Mouse (Mus musculus): ENCODE results near the gene Fcgr1. TPM values are rescaled to one million over a fixed set of nuclear protein-coding genes. Genes with fewer than 3 reads are reported as not detected.

Fcgr1 gene
- polyA plus RNA-seq (2014; fragmentation: Illumina TruSeq; extraction: RNeasy Lipid Tissue Mini Kit (QIAGEN cat#74804); ENCODE audit: low read depth, low replicate concordance) = 0.39 TPM

GRCm38 (mm10) chr3:96293787-96294186 is at the start of gene Fcgr1:
Gene Fcgr1 (minus strand): TSS chr3:96293969.

DNA sequence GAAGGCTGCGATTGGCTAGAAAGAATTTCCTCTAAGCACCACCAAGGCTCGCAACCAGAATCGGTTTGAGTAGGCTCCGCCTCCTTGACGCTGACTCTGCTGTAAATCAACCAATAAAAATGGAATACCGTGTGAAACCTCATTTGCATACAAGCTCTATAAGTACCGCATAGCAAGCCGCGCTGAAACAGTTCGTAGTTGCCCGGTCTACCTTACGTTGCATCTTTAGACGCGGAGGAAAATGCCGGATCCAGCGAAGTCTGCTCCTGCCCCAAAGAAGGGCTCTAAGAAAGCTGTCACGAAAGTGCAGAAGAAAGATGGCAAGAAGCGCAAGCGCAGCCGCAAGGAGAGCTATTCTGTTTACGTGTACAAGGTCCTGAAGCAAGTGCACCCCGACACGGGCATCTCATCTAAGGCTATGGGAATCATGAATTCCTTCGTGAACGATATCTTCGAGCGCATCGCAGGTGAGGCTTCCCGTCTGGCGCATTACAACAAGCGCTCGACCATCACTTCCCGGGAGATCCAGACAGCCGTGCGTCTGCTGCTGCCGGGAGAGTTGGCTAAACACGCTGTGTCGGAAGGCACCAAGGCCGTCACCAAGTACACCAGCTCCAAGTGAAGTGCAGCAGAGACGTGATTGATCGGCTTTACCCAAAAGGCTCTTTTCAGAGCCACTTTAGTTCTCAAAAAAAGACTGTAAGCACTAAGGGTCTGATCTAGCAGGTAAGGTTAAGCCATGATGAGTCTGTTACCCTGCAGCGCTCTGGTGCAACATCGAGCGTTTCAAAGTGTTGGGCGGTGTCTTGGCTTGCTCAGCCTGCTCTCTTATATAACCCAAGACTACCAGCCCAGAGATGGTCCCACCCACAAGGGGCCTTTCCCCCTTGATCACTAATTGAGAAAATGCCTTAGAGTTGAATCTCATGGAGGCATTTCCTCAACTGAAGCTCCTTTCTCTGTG is 24.0 kb downstream of the Fcgr1 start, which contains the start of gene Hist2h2bb:
Gene Hist2h2bb, plus strand, starts transcription at position 242 of the 964 bp plus-strand sequence.

GRCm38 (mm10) chr3:96268051-96268775 is 25.6 kb downstream of the Fcgr1 start, which contains the start of gene Hist2h3b:
Gene Hist2h3b (plus strand): TSS chr3:96268654.

DNA sequence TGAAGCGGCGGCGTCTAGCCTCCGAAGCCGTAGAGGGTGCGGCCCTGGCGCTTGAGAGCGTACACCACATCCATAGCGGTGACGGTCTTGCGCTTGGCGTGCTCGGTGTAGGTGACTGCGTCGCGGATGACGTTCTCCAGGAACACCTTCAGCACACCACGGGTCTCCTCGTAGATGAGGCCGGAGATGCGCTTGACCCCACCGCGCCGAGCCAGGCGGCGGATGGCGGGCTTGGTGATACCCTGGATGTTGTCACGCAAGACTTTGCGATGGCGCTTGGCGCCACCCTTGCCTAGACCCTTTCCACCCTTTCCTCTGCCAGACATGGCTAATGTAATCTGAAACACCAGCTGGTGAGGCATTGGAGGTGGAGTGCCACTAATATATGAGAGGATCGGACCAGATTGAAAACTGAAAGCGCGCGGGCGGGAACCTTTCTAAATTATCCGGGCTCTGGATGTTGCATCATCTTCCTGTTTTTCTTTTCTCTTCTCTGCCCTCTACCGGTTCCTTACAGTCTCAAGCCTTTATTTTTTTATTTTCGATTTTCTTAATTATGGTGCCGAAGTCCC is 30.7 kb downstream of the Fcgr1 start, which contains the start of gene Hist2h4:
Gene Hist2h4, minus strand, starts transcription at position 333 of the 572 bp plus-strand sequence.

DNA sequence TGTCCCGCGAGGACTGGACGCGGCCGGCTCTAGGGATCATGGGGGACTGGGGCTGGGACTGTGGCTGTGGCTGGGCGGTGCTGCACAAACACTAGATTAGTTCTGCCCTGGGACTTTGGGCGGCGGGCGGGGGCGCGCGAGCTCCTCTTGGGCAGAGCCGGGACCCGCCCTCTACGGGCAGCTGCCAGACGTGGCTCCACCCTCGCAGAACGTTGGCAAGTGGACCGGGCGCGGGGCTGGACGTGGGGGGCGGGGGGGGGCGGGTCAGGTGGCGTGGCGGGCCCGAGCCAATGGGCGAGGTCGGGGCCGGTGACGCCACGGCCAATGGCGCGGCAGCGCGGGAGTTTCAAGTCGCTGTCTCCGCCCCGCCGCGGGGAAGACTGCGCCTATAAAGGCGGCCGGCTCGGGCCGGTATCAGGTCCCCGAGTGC is 47.3 kb downstream of the Fcgr1 start, which contains the start of gene Hist2h3c1:
Gene Hist2h3c1, plus strand, starts transcription at position 259 of the 430 bp plus-strand sequence.

GRCm38 (mm10) chr3:96245003-96245886 is 48.5 kb downstream of the Fcgr1 start, which contains the start of gene Hist2h2aa1:
Gene Hist2h2aa1 (plus strand): TSS chr3:96245497.

DNA sequence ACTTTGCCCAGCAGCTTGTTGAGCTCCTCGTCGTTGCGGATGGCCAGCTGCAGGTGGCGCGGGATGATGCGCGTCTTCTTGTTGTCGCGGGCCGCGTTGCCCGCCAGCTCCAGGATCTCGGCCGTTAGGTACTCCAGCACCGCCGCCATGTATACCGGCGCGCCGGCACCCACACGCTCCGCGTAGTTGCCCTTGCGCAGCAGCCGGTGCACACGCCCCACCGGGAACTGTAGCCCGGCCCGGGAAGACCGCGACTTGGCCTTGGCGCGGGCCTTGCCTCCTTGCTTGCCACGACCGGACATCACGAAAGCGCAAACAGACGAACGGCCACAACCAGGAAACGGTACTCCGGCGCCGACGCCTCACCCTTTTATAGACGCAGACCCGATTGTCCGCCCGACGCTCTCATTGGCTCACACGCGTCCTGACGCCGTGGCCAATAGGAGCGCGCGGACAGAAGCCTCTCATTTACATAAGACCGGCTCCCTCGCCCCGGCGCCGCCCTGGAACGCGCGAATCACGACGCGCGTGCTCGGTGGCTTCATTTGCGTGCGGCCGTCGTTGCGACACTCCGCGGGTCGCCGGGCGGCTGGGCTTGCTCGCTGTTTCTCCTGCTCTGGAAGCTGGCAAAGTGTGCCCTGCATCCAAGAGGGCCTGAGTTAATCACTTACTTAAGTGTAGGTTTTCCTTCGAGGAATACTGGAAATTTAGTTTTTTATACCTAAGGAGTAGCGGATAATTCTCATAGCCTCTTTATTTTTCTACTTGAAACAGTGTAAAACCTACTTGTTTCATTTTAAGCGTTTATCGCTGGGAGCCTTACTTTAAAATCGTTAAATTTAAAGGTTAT is 53.6 kb downstream of the Fcgr1 start, which contains the start of gene Hist2h2aa2:
Gene Hist2h2aa2, minus strand, starts transcription at position 328 of the 850 bp plus-strand sequence.

GRCm38 (mm10) chr3:96238954-96239793 is 54.6 kb downstream of the Fcgr1 start, which contains the start of gene Hist2h3c2:
Gene Hist2h3c2 (minus strand): TSS chr3:96239127.

Other genes with a start within 250 kb of the Fcgr1 start
- 15.0 TPM for gene Vps45, start 235.5 kb downstream of the Fcgr1 start, polyA plus RNA-seq (2014; fragmentation: Illumina TruSeq; extraction: RNeasy Lipid Tissue Mini Kit (QIAGEN cat#74804); ENCODE audit: low read depth, low replicate concordance)
- gene Otud7b, start 189.4 kb downstream of the Fcgr1 start, polyA plus RNA-seq (2014; fragmentation: Illumina TruSeq; extraction: RNeasy Lipid Tissue Mini Kit (QIAGEN cat#74804); ENCODE audit: low read depth, low replicate concordance) = 27.4 TPM
- gene Mtmr11, start 132.0 kb downstream of the Fcgr1 start, polyA plus RNA-seq (2014; fragmentation: Illumina TruSeq; extraction: RNeasy Lipid Tissue Mini Kit (QIAGEN cat#74804); ENCODE audit: low read depth, low replicate concordance) = 0.57 TPM
- gene Sf3b4, start 121.6 kb downstream of the Fcgr1 start, polyA plus RNA-seq (2014; fragmentation: Illumina TruSeq; extraction: RNeasy Lipid Tissue Mini Kit (QIAGEN cat#74804); ENCODE audit: low read depth, low replicate concordance) = 27.1 TPM
- 0.14 TPM for gene Sv2a, start 112.8 kb downstream of the Fcgr1 start, polyA plus RNA-seq (2014; fragmentation: Illumina TruSeq; extraction: RNeasy Lipid Tissue Mini Kit (QIAGEN cat#74804); ENCODE audit: low read depth, low replicate concordance)
- 3.8 TPM for gene Bola1, start 74.3 kb downstream of the Fcgr1 start, polyA plus RNA-seq (2014; fragmentation: Illumina TruSeq; extraction: RNeasy Lipid Tissue Mini Kit (QIAGEN cat#74804); ENCODE audit: low read depth, low replicate concordance)
- not detected for gene Hist2h2ab, start 74.1 kb downstream of the Fcgr1 start, polyA plus RNA-seq (2014; fragmentation: Illumina TruSeq; extraction: RNeasy Lipid Tissue Mini Kit (QIAGEN cat#74804); ENCODE audit: low read depth, low replicate concordance)
- not detected for gene Hist2h2ac, start 73.1 kb downstream of the Fcgr1 start, polyA plus RNA-seq (2014; fragmentation: Illumina TruSeq; extraction: RNeasy Lipid Tissue Mini Kit (QIAGEN cat#74804); ENCODE audit: low read depth, low replicate concordance)
- 20.2 TPM for gene Hist2h2be, start 72.8 kb downstream of the Fcgr1 start, polyA plus RNA-seq (2014; fragmentation: Illumina TruSeq; extraction: RNeasy Lipid Tissue Mini Kit (QIAGEN cat#74804); ENCODE audit: low read depth, low replicate concordance)
- gene Hist2h3c2, start 54.8 kb downstream of the Fcgr1 start, polyA plus RNA-seq (2014; fragmentation: Illumina TruSeq; extraction: RNeasy Lipid Tissue Mini Kit (QIAGEN cat#74804); ENCODE audit: low read depth, low replicate concordance) = 2.0 TPM
- not detected for gene Hist2h2aa2, start 53.7 kb downstream of the Fcgr1 start, polyA plus RNA-seq (2014; fragmentation: Illumina TruSeq; extraction: RNeasy Lipid Tissue Mini Kit (QIAGEN cat#74804); ENCODE audit: low read depth, low replicate concordance)
- not detected for gene Hist2h2aa1, start 48.5 kb downstream of the Fcgr1 start, polyA plus RNA-seq (2014; fragmentation: Illumina TruSeq; extraction: RNeasy Lipid Tissue Mini Kit (QIAGEN cat#74804); ENCODE audit: low read depth, low replicate concordance)
- 12.5 TPM for gene Hist2h3c1, start 47.3 kb downstream of the Fcgr1 start, polyA plus RNA-seq (2014; fragmentation: Illumina TruSeq; extraction: RNeasy Lipid Tissue Mini Kit (QIAGEN cat#74804); ENCODE audit: low read depth, low replicate concordance)
- gene Hist2h4, start 30.7 kb downstream of the Fcgr1 start, polyA plus RNA-seq (2014; fragmentation: Illumina TruSeq; extraction: RNeasy Lipid Tissue Mini Kit (QIAGEN cat#74804); ENCODE audit: low read depth, low replicate concordance) = not detected
- not detected for gene Hist2h3b, start 25.3 kb downstream of the Fcgr1 start, polyA plus RNA-seq (2014; fragmentation: Illumina TruSeq; extraction: RNeasy Lipid Tissue Mini Kit (QIAGEN cat#74804); ENCODE audit: low read depth, low replicate concordance)
- gene Hist2h2bb, start 24.2 kb downstream of the Fcgr1 start, polyA plus RNA-seq (2014; fragmentation: Illumina TruSeq; extraction: RNeasy Lipid Tissue Mini Kit (QIAGEN cat#74804); ENCODE audit: low read depth, low replicate concordance) = not detected
- gene BC107364, start 158.3 kb upstream of the Fcgr1 start, polyA plus RNA-seq (2014; fragmentation: Illumina TruSeq; extraction: RNeasy Lipid Tissue Mini Kit (QIAGEN cat#74804); ENCODE audit: low read depth, low replicate concordance) = 3.0 TPM
- 5.7 TPM for gene Hfe2, start 231.2 kb upstream of the Fcgr1 start, polyA plus RNA-seq (2014; fragmentation: Illumina TruSeq; extraction: RNeasy Lipid Tissue Mini Kit (QIAGEN cat#74804); ENCODE audit: low read depth, low replicate concordance)

Data from testis, adult 10 weeks (tissue).